Mouse (Mus musculus) neutrophil, adult 5-6 weeks (primary cell): ENCODE measurements around the gene Ccdc27. TPM values are rescaled to one million over a fixed set of nuclear protein-coding genes. Genes with fewer than 3 reads are reported as not detected.

Experiments
- ATAC-seq: fragments of 151-379, 151-347 bp; 2 replicates; pipeline ENCODE4 v1.8.0; 2017; ENCODE audit warnings: mild to moderate bottlenecking, moderate TSS enrichment; ENCODE audit not compliant: insufficient number of reproducible peaks, poor library complexity, low FRiP score, severe bottlenecking; ENCODE audit errors: extremely low read depth
- total RNA-seq: library from RNA; stranded (forward); fragments of 200-1000 nt; gene quantifications from 2 replicates; pipeline ENCODE4 v1.2.3, GENCODE M21; 2017

Gene Ccdc27
- total RNA-seq, 1 experiment from 2014 or later = not detected

GRCm38 (mm10) chr4:153980470-153980869 is 62.0 kb downstream of the Ccdc27 start:
- ATAC-seq = no peak

GRCm38 (mm10) chr4:153979243-153979642 is 63.2 kb downstream of the Ccdc27 start:
- no peak for ATAC-seq

Other genes starting within 250 kb of the Ccdc27 start
- gene A430005L14Rik, start 85.4 kb downstream of the Ccdc27 start, total RNA-seq = 14.3 and 15.6 TPM in 2 replicates
- 11.4 and 16.8 TPM in 2 replicates for gene Dffb, start 67.6 kb downstream of the Ccdc27 start, total RNA-seq
- 12.2 and 12.5 TPM in 2 replicates for gene Cep104, start 67.5 kb downstream of the Ccdc27 start, total RNA-seq
- gene Lrrc47, start 30.9 kb downstream of the Ccdc27 start, total RNA-seq = 42.6 and 43.4 TPM in 2 replicates
- 0.23 and 0.37 TPM in 2 replicates for gene Smim1, start 16.4 kb downstream of the Ccdc27 start, total RNA-seq
- gene Trp73, start 97.5 kb upstream of the Ccdc27 start, total RNA-seq = not detected in 2 replicates
- 8.8 and 27.4 TPM in 2 replicates for gene Wrap73, start 99.7 kb upstream of the Ccdc27 start, total RNA-seq
- 161 and 163 TPM in 2 replicates for gene Tprgl, start 118.0 kb upstream of the Ccdc27 start, total RNA-seq
- gene Megf6, start 128.1 kb upstream of the Ccdc27 start, total RNA-seq = not detected in 2 replicates